Mouse (Mus musculus): ENCODE results near the gene Ovol1.

Gene Ovol1

DNA sequence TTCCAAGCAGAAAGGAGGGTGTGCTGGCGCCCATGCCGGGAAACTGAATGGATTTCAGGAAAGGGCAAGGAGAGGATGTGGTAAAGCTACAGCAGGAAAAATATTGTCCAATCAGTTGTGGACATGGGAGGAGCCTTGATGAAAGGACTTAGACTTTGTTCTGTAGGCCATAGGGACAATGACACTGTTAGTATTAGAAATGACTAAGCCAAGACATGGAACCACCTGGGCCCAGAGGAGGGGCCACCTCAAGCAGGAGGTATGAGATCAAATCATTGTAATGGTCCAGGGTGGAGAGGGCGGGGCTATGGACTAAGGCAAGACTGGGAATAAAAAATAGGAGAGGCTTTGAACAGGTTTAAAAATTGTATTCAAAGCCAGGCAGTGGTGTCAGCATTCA lies 41.7 kb downstream of the Ovol1 start:
- no peak for DNase-seq (ENCODE audit: low read depth, low spot score)

DNA sequence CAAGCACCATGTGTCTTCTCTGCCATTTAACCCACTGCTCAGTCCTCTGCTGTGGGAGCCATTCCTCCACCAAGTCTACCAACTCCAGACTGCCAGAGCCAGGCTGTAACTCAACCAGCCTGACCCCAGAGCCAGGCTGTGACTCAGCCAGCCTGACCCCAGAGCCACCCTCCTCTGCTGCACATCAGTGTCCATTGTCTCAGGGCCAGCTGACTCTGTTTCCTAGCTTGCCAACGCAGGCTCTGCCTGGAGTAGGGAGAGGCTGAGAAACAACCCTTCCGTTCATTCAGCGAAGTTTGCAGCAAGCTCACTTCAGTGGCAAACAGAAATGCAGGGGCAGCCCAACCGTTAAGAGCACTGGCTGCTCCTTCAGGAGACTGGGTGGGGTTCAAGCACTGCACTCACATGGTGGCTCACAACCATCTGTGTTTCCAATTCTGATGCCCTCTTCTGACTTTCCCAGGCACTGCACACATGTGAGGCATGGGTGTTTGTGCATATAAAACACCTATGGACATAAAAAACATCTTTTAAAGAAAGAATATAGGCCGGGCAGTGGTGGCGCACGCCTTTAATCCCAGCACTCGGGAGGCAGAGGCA lies 43.4 kb downstream of the Ovol1 start:
- DNase-seq (ENCODE audit: low read depth, low spot score) = peak; percentile 55

DNA sequence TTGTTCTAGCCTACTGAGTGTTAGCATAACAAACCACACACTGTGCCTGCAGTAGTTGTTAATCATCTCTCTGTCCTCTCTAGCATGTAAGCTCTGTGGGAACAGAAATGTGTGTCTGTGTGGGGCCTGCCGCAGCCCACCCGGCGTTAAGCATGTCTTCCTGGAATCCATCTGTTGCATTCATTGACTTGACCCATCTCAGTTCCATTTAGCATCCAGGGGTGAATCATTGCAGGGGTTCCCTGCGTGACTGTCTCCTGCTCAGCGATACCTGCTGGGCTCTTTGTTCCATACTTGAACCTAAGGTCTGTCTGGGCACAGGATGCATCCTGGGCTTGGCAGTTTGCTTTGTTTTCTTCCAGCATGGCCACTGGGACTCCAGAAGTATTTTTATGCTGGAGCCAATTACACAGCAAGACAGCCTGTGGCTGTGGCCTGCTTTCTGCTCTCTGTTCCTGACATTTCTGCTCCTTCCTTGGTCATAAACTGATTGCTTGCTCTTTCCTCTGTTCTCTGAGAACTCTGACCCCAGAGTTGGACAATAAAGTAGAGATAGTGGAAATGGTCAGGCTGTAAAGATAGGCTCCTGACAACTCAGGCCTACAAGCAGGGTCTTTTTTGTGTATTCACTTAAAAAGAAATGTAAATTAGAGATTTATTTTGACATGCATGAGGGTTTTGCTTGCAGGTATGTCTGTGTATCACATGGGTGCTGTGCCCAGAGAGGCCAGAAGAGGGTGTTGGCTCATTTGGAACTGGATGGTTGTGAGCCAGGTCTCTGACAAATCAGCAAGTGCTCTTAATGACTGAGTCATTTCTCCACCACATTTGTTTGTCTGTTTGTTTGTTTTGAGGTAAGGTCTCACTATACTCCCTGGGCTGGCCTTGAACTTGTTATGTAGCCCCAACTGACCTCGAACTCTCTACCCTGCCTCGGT lies 44.3 kb downstream of the Ovol1 start:
- no peak for DNase-seq (ENCODE audit: low read depth, low spot score)

DNA sequence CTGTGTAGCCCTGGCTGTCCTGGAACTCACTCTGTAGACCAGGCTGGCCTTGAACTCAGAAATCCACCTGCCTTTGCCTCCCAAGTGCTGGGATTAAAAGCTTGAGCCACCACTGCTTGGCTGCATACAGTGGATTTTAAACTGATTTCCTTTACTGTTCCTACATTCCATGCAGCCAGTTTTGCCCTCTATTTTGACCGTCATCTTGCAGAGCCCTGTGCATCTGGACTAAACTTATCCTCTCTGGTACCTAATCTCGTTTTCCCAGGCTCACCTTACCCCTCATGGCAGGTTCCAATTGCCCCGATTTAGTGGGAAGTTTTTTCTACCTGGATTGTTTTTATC lies 47.5 kb downstream of the Ovol1 start:
- no peak for DNase-seq (ENCODE audit: low read depth, low spot score)

DNA sequence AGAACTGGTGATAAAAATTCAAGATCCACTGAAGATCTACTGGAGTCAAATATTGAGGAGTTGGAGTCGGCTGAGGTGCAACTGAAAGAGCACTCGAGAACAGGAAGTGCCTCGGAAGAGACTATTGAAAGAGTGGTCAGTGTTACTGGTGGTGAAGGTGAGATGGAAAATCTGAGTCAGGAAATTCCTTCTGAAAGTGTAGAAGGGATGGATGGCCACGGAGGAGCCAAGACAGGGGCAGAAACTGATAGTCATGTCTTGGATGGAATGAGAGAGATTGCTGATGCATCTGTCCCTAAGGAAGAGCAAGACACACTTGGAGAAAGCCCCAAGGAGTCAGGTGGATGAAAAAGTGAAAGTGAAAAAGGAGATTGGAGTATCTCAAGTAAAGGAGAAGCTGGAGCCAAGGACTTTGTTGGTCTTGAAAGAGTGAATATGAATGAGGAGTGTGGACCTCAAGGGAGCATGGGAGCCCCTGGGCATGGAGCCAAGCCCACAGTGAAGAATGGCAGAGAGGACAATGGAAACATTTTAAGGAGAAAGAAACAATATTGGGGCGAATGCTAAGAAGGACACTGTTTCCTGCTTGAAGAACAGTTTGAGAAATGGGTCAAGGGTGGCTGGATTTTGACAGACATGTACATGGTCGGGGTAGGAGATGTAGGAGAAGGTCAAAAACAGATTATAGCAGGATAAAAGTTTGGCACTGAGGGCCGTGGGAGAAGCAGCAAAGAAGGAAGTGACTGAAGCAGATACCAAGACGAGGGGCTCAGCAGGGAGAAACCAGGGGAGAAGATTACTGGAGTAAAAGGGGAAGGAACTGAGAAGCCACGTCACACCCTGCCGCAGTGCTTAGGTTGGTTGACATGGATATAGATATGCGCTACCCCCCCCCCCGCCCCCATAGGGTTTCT lies 48.1 kb downstream of the Ovol1 start:
- DNase-seq (ENCODE audit: low read depth, low spot score) = no peak

DNA sequence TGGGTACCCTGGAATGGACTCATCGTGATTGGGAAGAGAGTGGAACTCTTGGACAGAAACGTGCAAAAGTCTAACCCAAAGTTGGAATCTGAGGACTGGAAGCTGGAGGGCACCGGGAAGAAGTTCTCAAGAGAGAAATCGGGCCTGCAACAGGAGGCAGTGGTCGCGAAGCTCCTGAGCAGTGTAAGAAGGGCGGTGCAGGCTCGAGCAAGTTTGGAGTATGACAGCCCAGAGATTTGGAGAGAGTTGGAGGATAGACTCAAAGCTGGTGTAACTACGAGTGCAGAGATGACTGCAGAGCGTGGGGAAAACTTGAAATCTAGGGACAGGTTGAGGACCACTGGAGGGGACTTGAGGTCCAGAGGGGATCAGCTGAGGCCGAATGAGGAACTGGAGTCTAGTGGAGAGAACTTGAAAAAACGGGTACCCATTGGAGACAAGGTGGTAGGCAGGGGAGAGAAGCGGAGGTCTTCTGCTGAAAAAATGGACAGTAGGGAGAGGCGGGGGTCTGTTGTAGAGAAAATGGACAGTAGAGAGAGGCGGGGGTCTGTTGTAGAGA lies 49.3 kb downstream of the Ovol1 start:
- DNase-seq (ENCODE audit: low read depth, low spot score) = no peak

DNA sequence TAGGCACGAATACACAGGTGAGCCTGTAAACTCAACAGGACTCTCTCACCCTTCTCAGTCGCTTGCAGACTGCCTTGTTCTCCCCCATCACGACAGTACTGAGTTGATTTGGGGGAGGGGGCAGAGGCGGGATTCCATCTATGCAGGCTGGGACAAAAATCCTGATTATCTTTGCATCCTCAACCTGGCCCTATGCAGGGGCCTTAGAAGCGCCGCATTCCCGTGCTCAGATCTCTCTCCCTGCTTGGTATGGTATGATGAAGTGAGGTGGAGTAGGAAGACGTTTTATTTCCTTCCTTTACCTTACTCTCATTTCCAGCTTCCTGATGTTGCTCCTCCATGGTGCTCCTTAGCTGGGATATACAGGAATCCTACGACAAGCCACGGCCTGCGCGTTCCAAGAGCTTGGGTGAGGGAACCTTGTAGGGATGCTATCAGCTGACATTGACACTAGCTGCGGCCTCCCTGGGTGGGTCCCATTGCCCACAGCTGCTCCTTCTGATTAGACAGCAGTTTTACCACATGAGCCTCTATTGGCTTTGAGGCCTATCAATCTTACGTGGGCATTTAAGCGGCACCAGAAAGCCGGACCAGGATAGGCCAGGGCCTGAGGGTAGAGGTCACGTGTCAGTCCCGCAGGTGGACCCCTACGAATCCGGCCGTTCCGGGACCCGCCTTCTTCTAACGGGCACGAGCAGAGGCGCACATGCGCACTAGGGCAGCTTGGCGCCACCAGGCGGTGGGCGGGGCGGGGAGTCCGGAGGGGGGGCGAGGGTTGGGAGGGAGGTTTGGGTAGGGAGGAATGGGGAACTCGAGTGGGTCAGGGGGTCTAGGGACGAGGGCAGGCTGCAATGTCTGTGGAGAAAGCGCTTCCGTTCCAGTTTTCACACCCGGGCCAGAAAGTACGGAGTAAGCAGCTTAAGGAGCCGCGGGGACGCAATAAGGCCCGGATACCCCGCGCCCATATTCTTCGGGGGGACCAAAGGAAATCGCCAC lies 50.1 kb downstream of the Ovol1 start, which contains the start of gene Snx32:
Snx32 (minus strand) TSS at position 508 of the 996 bp plus-strand sequence.
- no peak for DNase-seq (ENCODE audit: low read depth, low spot score)

DNA sequence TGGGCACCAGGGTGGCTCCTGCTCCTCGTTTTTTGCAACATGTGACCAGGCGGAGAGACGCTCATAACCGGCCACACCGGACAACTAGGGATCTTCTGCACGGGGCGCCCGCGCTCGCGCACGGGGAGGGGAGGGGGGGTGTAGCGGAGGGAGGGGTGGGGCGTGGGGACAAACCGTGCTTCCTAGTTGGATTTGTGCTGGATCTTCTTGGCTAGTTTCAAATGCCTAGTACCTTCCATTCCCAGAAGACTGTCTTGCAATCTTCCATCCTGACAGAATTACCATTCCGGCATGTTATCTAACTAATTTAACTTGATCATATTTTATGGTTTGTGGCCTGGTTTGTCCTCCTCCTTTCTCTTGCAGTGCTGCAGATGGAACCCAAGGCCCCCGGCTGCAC lies 56.8 kb downstream of the Ovol1 start, which contains the start of gene 1700020D05Rik:
1700020D05Rik (minus strand) TSS at position 101 of the 400 bp plus-strand sequence.
- DNase-seq (ENCODE audit: low read depth, low spot score) = no peak

DNA sequence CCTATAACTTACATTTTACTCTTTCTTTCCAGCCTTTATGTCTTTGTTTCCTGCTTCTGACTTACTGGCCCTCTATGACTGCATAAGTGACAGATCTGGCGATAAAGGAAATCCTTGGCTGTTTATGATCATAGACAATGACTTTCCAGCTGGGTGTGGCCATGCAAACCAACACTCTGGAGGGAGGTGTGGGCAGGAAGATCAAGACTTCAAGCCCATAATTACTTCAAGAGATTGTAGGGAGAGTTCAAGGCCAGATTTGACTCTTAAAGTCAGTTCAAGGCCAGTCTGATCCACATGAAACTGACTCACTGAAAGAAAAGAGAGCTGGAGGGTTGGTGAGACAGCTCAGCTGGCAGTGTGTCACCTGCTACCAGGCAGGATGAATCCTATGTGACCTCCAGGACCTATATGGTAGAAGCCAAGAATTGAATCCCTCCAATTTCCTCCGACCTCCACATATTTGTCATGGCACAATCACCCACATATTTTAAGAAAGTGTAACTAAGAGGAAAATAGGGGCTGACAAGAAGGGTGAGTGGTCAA lies 60.0 kb downstream of the Ovol1 start:
- no peak for DNase-seq (ENCODE audit: low read depth, low spot score)
